Mouse (Mus musculus) frontal cortex, postnatal 10 days (tissue): ENCODE measurements around the gene Rd3.

Experiments used
- DNase-seq, 2 experiments: peaks; one replicate each; pipeline ENCODE4 v3.0.0; 2022; ENCODE audit warnings: low spot score in 2 of 2, mixed read lengths in 1 of 2

Gene Rd3

DNA sequence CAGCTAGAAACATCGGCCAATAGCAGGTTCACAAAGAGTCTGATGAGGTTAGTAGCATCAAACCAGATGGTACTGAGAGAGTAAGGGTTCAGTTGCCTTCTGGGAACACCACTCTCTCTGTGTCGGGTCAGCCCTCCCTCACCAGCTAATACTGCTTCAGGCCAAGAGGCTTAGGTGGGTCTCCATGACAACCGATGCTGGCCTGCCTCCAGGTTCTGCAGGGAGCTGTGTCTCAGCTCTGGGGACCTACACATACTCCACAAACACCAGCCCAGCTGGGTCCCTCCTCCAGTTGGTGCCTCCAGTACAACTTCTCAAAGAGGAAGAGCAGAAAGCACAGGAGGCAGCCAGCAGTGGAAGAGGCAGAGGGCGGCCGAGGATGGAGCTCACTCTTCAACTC, at the start of gene Rd3:
Gene Rd3 (plus strand): TSS at position 184 of the 400 bp plus-strand sequence.
- peak; percentile 58 to 60 for DNase-seq

- DNase-seq: no peak
Measured at GRCm38 (mm10) chr1:191928345-191928744, 48.8 kb upstream of the Rd3 start.

- no peak for DNase-seq
Measured at GRCm38 (mm10) chr1:191929065-191929464, 48.1 kb upstream of the Rd3 start.

DNA sequence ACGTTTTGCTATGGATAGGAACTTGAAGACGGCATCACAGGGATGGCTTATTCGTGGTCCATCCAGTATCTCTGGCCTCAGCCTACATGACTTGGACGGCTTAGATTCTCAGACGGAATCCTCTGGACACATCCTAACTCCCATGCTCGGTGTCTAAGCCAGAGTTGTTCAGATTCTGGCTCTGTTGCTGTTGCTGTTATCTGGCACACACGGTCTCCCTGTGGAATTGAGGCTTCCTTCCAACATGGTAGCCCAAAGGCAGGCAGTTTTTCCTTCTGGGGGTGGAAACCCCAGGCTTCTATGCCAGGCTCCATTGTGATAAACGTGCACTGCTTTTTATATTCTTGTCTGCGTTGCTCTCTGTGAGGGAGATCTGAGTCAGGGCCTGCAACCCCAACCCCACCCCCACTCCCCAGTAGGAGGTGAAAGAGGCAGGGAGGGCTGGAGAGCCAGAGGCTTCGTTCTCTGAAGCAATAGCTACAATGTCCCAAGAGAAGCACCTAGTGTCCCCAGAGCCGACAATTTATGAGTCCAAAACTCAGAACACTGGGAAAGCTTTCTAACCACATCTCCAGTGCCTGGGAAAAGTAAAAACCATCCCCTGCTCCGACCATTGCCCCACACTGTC, 47.2 kb upstream of the Rd3 start:
- DNase-seq: no peak

- DNase-seq: no peak
Measured at GRCm38 (mm10) chr1:191930525-191931105, 46.6 kb upstream of the Rd3 start.

GRCm38 (mm10) chr1:191932286-191932985, 44.7 kb upstream of the Rd3 start:
- no peak for DNase-seq

DNA sequence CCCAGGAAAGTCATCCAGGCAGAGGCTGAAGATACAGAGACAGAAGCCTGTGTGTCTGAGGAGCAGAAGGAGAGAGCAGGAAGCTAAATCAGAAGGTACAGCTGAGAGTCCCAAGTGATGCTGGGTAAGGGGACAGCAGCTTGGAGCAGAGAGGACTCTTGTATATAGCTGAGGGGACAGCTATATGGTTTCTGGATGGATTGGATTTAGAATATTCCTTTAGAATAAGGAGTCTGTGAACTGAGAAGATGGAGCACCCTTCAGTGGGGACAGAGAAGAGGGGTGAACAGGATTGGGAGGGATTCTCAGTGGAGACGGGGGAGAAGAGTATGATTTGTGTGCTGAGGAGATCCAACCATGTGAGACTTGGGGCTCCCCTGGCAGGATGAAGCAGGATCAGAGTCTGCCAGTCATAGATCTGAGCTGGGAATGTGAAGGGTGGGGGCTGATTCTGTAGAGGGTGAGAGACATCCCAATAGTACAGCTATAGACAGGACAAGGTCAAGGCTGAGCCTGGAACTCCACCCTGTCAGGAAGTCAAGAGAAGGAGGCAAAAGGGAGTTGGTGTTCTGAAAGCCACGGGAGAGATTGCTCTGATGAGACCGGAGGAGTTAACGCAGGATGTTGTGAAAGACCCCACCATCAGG, 44.1 kb upstream of the Rd3 start:
- no peak for DNase-seq

DNA sequence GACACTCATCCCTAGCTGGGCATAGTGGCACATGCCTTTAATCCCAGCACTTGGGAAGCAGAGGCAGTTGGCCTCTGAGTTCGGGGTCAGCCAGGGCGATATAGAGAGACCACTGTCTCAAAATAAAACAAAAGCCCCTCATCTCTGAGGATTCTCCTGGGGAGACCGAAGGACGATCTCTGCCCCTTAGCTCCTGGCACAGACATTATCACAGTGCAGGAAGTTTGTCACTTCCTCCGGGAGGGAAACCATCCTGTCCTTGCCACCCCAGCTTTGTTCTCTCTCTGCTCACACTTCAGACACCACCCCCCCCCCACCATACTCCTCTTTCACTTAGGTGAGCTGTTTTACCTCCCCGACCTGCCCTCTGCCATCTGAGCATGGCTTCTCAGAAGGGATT, 33.5 kb upstream of the Rd3 start:
- DNase-seq: no peak

DNA sequence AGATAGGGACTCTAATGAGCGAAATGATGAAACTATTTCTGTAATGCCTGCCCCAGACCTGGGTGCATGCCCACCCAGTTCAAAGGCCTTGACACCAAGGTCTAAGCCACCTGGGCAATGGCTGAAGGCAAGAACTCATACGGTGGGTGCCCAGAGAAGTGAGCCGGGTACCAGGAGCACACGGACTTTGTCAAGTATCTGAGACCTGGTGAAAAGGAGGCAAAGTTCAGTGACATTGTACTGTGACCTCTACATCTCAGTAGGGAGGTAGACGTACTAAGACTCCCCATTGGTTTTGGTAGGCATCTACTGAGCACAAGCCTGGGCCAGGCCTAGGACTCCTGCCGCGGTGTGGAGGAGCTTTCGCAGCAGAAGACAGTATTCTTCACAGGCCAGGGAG, 31.8 kb upstream of the Rd3 start:
- DNase-seq: no peak

DNA sequence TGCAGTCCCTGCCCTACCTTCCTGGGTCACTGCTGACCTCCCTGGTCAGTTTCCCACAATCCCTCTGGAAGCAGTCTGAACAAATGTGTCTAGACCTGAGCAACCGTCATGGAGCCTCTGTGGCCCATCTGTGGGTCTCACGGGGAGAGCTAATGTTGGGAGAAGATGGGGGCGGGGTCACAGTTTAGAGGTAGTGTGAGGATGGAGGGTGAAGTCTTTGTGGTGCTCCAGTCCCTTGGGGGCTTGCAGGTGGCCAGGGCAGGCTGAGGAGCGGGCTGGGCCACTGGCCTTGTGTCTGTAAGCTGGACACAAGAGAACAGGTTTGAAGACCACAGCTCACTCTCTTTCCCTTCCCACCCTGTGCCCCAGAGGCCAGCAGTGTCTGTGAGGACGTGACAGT, 31.4 kb upstream of the Rd3 start:
- DNase-seq: no peak

- DNase-seq: no peak
Measured at GRCm38 (mm10) chr1:191946261-191946660, 30.9 kb upstream of the Rd3 start.

GRCm38 (mm10) chr1:191946835-191947234, 30.3 kb upstream of the Rd3 start:
- no peak for DNase-seq

DNA sequence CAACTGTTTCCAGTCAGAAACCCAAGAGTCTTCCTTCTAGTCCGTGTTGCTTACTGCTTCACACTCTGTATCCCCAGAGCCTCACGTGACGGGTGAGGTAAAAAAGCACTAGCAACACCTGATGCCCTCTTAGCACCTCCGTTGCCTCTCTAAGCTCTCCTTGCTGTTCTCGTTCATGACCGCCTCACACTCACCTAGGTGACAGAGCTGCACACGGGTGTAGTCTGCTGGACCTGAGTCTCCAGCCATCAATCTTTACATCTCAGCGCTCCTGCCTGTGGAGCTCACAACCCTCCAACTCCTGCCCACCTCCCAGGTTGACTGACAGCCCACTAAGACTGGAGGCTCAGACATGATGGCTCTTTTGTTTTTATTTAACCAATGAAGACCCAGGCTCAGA, 29.4 kb upstream of the Rd3 start:
- no peak for DNase-seq

DNA sequence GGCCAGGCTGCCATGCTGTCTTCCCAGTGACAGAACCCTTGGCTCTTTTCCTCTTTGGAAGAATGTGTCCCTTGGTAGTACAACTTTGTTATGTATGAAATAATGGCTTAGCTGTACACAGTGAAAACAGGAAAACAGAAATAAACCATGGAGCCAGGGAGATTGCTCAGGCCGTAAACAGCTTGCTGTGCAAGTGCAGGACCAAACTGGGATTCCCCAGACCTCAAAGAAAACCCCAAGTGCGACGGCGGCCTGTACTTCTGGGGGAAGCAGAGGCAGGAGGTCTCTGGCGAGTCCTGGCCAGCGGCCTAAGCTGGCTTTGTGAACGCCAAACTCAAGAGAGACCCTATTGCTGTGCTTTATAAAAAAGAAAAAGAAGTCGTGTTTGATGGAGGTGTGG, 28.6 kb upstream of the Rd3 start:
- DNase-seq: no peak

DNA sequence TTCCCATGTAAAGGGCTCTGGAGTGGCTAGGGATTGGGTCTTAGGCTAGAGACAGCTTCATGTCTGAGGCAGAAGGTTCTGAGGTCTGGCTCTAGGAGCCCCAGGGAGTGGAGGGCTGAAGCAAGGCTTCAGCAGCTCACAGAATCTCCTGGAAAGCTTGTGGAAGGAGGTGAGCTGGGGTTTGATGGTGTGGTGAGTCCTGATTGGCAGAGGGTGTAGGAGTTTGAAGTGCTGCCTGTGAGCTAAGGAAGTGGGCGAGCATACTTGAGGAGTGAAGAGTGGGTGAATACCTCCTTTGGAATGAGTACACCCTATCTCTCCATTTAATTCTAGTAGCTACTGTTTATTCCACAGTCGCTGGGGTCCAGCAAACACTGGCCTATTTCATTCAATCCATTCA, 26.6 kb upstream of the Rd3 start:
- DNase-seq: no peak

DNA sequence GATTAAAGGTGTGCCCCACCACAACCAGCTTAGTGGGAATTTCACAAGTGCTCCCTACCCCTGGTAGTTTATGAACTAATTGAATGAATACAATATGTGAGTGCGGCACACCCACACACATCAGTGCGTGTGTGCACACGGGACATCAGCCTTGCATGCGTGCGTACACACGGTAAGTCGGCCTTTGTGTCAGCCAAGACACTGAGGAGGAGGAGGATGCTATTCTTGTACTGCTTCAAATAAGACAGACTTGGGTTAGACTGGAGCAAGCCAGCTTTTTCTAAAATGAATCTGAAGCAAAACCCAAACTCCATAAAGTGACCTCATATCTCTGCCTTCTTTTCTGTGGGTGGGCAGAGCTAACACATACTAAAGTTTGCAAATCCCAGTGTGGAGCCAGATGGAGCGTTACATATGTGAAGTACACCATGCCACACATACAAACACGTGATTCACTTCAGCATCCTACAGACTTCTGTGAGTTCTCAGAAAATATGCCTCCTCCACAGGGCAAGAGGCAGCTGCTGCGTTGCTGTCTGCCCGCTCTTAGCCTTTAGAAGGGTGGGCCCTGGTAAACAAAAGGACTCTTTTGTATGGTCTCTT, 24.3 kb upstream of the Rd3 start:
- DNase-seq: peak; percentile 31 to 65

DNA sequence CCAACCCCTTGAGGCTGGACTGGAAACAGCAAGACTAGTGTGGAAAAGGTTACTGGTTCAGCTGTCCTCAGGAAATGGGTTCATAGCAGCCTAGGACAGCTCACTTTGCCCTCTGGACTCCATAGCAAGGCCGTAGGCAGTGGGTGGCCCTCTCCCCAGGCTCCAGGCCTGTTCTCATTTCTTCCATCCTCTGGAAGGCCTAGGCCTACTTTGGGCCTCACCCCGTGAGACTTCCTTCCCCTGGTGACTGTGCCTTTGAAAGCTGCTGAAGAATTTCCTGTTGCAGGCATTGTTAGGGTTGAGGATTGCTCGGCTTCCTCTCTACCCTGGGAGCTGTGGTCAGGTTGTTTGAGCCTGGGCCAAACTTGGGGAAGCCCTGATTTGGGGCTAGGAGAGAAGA, 22.1 kb upstream of the Rd3 start:
- no peak for DNase-seq

- no peak for DNase-seq
Measured at GRCm38 (mm10) chr1:191956261-191956660, 20.9 kb upstream of the Rd3 start.

- DNase-seq: no peak
Measured at GRCm38 (mm10) chr1:191956871-191957270, 20.3 kb upstream of the Rd3 start.

DNA sequence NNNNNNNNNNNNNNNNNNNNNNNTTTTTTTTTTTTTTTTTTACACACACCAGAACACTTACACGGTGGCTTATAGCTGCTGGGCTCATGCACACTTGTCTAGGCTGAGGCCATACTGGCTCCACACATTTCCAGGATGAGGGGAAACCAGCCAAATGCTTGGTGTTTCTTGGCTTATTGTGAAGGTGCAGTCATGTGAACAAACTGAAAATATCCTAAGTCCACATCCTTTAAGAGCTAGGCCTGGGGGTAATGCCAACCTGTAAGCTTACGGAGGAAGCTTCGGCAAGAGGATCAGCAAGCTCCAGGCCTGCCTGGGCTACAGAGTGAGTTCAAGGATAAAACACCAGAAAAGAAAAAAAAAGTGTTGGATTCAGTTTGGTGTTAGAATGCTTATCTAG, 19.8 kb upstream of the Rd3 start:
- DNase-seq: no peak

GRCm38 (mm10) chr1:191960946-191961345, 16.2 kb upstream of the Rd3 start:
- DNase-seq: no peak

DNA sequence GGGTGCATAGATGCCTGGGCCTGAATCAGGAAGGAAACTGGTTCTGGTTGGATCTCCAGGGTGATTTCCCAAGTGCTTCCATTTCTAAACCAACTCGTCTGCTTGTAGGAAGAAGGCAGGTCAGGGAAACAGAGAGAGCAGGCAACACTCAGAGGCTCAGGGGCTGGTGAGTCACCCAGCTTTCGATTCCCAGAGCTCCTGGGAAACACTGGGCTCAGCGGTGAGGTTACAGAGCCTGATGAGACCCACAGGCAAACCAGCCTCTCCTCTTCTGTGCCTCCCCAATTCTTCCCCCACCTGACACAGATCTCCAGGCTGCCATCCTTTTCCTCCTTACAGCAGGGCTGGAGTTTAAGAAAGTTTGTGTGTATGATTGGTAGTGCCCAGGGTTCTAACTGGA, 13.8 kb upstream of the Rd3 start:
- DNase-seq: no peak
